Mouse (Mus musculus): ENCODE data around the gene Tmem135.

GRCm38 (mm10) chr7:89215714-89216113 is 188.3 kb downstream of the Tmem135 start:
- TF ChIP-seq CTCF (IDR thresholded peaks at IDR 0.05; ENCODE audit: extremely low read depth, insufficient read length, insufficient replicate concordance, low read depth, low read length) (no peak), POLR2A (IDR thresholded peaks at IDR 0.05; ENCODE audit: low read depth, low read length) (no peak)

All from small intestine, adult 2 months (tissue).